Comparison of ENCODE assay signal across 8 mouse cellular contexts in genomic region chr11:78115367-78116145, GRCm38 (mm10). TPM values are rescaled to one million over a fixed set of nuclear protein-coding genes. Genes with fewer than 3 reads are reported as not detected.
DNase-seq lines count a peak whose midpoint lies in the region; ATAC-seq and TF ChIP-seq lines count a peak whose summit lies in the region.

No protein-coding gene starts in this region.

- no peak for TF ChIP-seq CTCF in bone marrow, adult 2 months (IDR thresholded peaks at IDR 0.05; ENCODE audit: control insufficient read depth, insufficient read depth, low read length)

- peak overlapping the region; percentile 79 for H3K27ac ChIP-seq in bone marrow, adult 2 months (ENCODE audit: control insufficient read depth, insufficient read depth, low read depth, low read length, poor library complexity)
- H3K27ac ChIP-seq in embryonic facial prominence, embryonic 15.5 days (replicated peaks) = peak overlapping the region; percentile 79
- peak overlapping the region; percentile 85 for H3K27ac ChIP-seq in heart, embryonic 10.5 days
- peak overlapping the region; percentile 92 for H3K27ac ChIP-seq in kidney, embryonic 15.5 days

- peak overlapping the region; percentile 64 for H3K4me2 ChIP-seq in embryonic facial prominence, embryonic 15.5 days (replicated peaks)
- H3K4me2 ChIP-seq in kidney, embryonic 15.5 days = peak overlapping the region; percentile 84

- TF ChIP-seq POLR2A in bone marrow, adult 2 months (IDR thresholded peaks at IDR 0.05; ENCODE audit: borderline replicate concordance, control insufficient read depth, low read depth, low read length) = 0 out of 2 replicates have a peak, but pooled peaks have one; percentile 16

- no peaks in the 10 kb centered on the region for H3K36me3 ChIP-seq in embryonic facial prominence, embryonic 15.5 days
- peaks cover 5% of the 10 kb centered on the region; the same call in 1 of the 2 replicates for H3K36me3 ChIP-seq in heart, embryonic 10.5 days
- no peaks in the 10 kb centered on the region for H3K36me3 ChIP-seq in kidney, embryonic 15.5 days

- peaks cover 3% of the 10 kb centered on the region; the same call in 1 of the 2 replicates for H3K4me1 ChIP-seq in bone marrow, adult 2 months (ENCODE audit: control insufficient read depth, insufficient read depth, low read length)
- H3K4me1 ChIP-seq in embryonic facial prominence, embryonic 15.5 days = peaks cover 28% of the 10 kb centered on the region
- peaks cover 48% of the 10 kb centered on the region for H3K4me1 ChIP-seq in heart, embryonic 10.5 days
- peaks cover 33% of the 10 kb centered on the region for H3K4me1 ChIP-seq in kidney, embryonic 15.5 days

- H3K4me3 ChIP-seq in bone marrow, adult 2 months (replicated peaks; ENCODE audit: control insufficient read depth, low read depth, low read length) = peak overlapping the region; percentile 74
- peak overlapping the region; percentile 81 for H3K4me3 ChIP-seq in embryonic facial prominence, embryonic 15.5 days (replicated peaks)
- H3K4me3 ChIP-seq in heart, embryonic 10.5 days = peak overlapping the region; percentile 70
- peak overlapping the region; percentile 75 for H3K4me3 ChIP-seq in kidney, embryonic 15.5 days (replicated peaks)

- no peaks in the 10 kb centered on the region for H3K9me3 ChIP-seq in embryonic facial prominence, embryonic 15.5 days (replicated peaks)
- no peaks in the 10 kb centered on the region for H3K9me3 ChIP-seq in heart, embryonic 10.5 days
- no peaks in the 10 kb centered on the region for H3K9me3 ChIP-seq in kidney, embryonic 15.5 days (replicated peaks)

- H3K9ac ChIP-seq in embryonic facial prominence, embryonic 15.5 days = peak overlapping the region; percentile 52
- peak overlapping the region; percentile 75 for H3K9ac ChIP-seq in kidney, embryonic 15.5 days

- peak; percentile 96 for DNase-seq in 416B (ENCODE audit: low read depth)
- DNase-seq in heart, embryonic 10.5 days (ENCODE audit: low spot score) = peak; percentile 99
- peak; percentile 95 for DNase-seq in liver
- DNase-seq in spleen, postnatal 4 days (ENCODE audit: low spot score in 2 of 2) = peak; percentile 88 to 92

- ATAC-seq in embryonic facial prominence, embryonic 15.5 days (ENCODE audit: insufficient number of reproducible peaks, low FRiP score, low TSS enrichment, low read depth) = peak; percentile 99
- peak; percentile 99 for ATAC-seq in kidney, embryonic 15.5 days (replicated peaks; ENCODE audit: low FRiP score)
- ATAC-seq in monocyte, adult 5-6 weeks (replicated peaks; ENCODE audit: insufficient number of reproducible peaks, low FRiP score, low TSS enrichment, poor library complexity, severe bottlenecking) = peak; percentile 97

- no peaks in the 10 kb centered on the region for H3K27me3 ChIP-seq in embryonic facial prominence, embryonic 15.5 days
- no peaks in the 10 kb centered on the region for H3K27me3 ChIP-seq in heart, embryonic 10.5 days (ENCODE audit: insufficient read depth, poor library complexity, severe bottlenecking)
- H3K27me3 ChIP-seq in kidney, embryonic 15.5 days = no peaks in the 10 kb centered on the region

- 1% methylated on average over 36 of the region's 37 CpGs for WGBS in bone marrow, adult 2 months
- WGBS in embryonic facial prominence, embryonic 15.5 days = 1% methylated on average over 37 of the region's 37 CpGs
- WGBS in heart, embryonic 10.5 days = under 1% methylated on average over 37 of the region's 37 CpGs
- WGBS in kidney, embryonic 15.5 days = 1% methylated on average over 37 of the region's 37 CpGs

RNA-seq across cellular contexts. Expression of gene Fam222b, which starts 21.1 kb away (rescaled TPM):
- polyA plus RNA-seq in bone marrow, adult 2 months (2011; ENCODE audit: insufficient read depth, insufficient read length, low replicate concordance, missing spikeins) = 5.3 and 12.3 TPM in 2 replicates
- 14.4 and 17.3 TPM in 2 replicates for polyA plus RNA-seq in embryonic facial prominence, embryonic 15.5 days (2015; fragmentation: Nextera tagmentation; extraction: Ambion mirVana)
- polyA plus RNA-seq in heart, embryonic 10.5 days (2016; fragmentation: Nextera tagmentation; extraction: Ambion mirVana) = 24.0 and 25.5 TPM in 2 replicates
- 14.5 and 18.2 TPM in 2 replicates for polyA plus RNA-seq in kidney, embryonic 15.5 days (2015; fragmentation: Nextera tagmentation; extraction: Ambion mirVana)
- total RNA-seq in monocyte, adult 5-6 weeks (2017) = 3.6 to 7.9 TPM (median 4.4 TPM) in 3 replicates

RNA-seq across cellular contexts. Expression of gene Eral1, which starts 35.4 kb away (rescaled TPM):
- polyA plus RNA-seq in bone marrow, adult 2 months (2011; ENCODE audit: insufficient read depth, insufficient read length, low replicate concordance, missing spikeins) = 9.8 and 16.3 TPM in 2 replicates
- 33.3 and 33.6 TPM in 2 replicates for polyA plus RNA-seq in embryonic facial prominence, embryonic 15.5 days (2015; fragmentation: Nextera tagmentation; extraction: Ambion mirVana)
- 30.7 and 35.6 TPM in 2 replicates for polyA plus RNA-seq in heart, embryonic 10.5 days (2016; fragmentation: Nextera tagmentation; extraction: Ambion mirVana)
- 34.2 and 38.4 TPM in 2 replicates for polyA plus RNA-seq in kidney, embryonic 15.5 days (2015; fragmentation: Nextera tagmentation; extraction: Ambion mirVana)
- 7.1 to 17.9 TPM (median 16.5 TPM) in 3 replicates for total RNA-seq in monocyte, adult 5-6 weeks (2017)

RNA-seq across cellular contexts. Expression of gene Traf4, which starts 49.8 kb away (rescaled TPM):
- 20.6 and 30.0 TPM in 2 replicates for polyA plus RNA-seq in bone marrow, adult 2 months (2011; ENCODE audit: insufficient read depth, insufficient read length, low replicate concordance, missing spikeins)
- 83.1 and 89.3 TPM in 2 replicates for polyA plus RNA-seq in embryonic facial prominence, embryonic 15.5 days (2015; fragmentation: Nextera tagmentation; extraction: Ambion mirVana)
- 57.9 and 88.7 TPM in 2 replicates for polyA plus RNA-seq in heart, embryonic 10.5 days (2016; fragmentation: Nextera tagmentation; extraction: Ambion mirVana)
- 94.2 and 99.5 TPM in 2 replicates for polyA plus RNA-seq in kidney, embryonic 15.5 days (2015; fragmentation: Nextera tagmentation; extraction: Ambion mirVana)
- total RNA-seq in monocyte, adult 5-6 weeks (2017) = 3.6 to 4.9 TPM (median 3.6 TPM) in 3 replicates

Comparison
In these comparisons a context has a peak if more than half of its experiments do, and no peak if none do; other contexts are left out.
1. Peak in every context shown above with its lines: DNase-seq, ATAC-seq, H3K4me3 ChIP-seq and H3K27ac ChIP-seq.